Mouse (Mus musculus): ENCODE results near the gene S100a1. TPM values are rescaled to one million over a fixed set of nuclear protein-coding genes. Genes with fewer than 3 reads are reported as not detected.
A peak's percentile ranks its signal among the peaks of the same experiment; 100 is the strongest.

The S100a1 gene
- 4.6 and 7.3 TPM in 2 replicates for polyA plus RNA-seq (2014; fragmentation: Nextera tagmentation; extraction: Ambion mirVana)

DNA sequence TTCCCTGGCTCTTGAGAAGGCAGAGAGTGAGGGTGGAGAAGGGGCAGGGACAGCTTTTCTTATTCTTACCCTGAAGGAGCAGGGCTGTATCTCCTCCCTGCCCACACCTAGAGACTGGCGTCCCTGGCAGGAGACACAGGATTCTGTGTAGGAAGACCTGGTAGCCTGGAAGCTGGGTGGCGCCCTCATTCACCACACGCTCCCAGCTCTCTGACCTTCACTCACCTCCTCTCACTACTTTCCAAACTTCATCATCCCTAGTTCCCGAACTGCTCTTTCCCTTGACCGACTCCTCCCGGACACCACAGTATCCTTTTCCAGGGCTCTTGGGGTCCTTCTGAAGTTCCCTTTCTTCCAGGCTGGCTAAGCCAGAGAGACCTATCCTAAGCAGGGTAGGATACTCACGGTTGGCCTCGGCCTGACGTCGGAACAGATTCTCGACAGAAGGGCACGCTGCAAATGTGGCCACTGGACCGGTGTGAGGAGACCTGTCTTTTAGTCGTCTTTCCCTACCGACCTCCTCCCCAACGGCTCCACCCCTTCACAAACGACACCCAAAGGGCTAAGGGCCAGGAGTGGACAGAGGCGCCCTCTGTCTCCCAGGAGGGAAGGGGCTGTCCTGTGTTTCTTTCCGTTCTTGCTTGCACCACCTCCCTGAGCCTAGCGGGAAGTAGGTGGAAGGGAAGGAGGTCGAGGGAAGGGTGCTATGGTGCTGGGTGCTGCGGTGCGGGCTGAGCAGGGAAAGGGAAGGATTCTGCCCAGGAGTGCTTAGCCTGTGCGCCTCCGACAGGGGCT is at the start of gene S100a1, which contains the start of gene S100a13:
Gene S100a1 (minus strand): TSS at position 597 of the 795 bp plus-strand sequence.
Gene S100a13 (plus strand): TSS at position 640 of the 795 bp plus-strand sequence.
- H3K4me1 ChIP-seq (ENCODE audit: control insufficient read depth, insufficient read depth, low read length): peaks cover 12% of the 10 kb centered on the region
- H3K4me3 ChIP-seq (ENCODE audit: low read depth, low read length): peak within 1 kb of the TSS; percentile 26
- peak within 1 kb of the TSS; percentile 43 for H3K9ac ChIP-seq (ENCODE audit: low read length)
- DNase-seq (ENCODE audit: low spot score) (peak; percentile 32), ATAC-seq (ENCODE audit: insufficient number of reproducible peaks, low FRiP score, low TSS enrichment, low read depth) (no peak)
- H3K27me3 ChIP-seq (ENCODE audit: control insufficient read depth, insufficient read depth, low read length): peaks cover 5% of the 10 kb centered on the region; the same call in 1 of the 2 replicates
- H3K27ac ChIP-seq (replicated peaks; ENCODE audit: low read depth, low read length): no peak within 1 kb of the TSS
- no peaks in the 10 kb centered on the region for H3K9me3 ChIP-seq (ENCODE audit: control insufficient read depth, low read length)
- WGBS: 3% methylated on average over 25 of the region's 25 CpGs
- no peaks in the 10 kb centered on the region for H3K36me3 ChIP-seq (ENCODE audit: control insufficient read depth, insufficient read depth, low read length)
- peak within 1 kb of the TSS; percentile 78 for H3K4me2 ChIP-seq (ENCODE audit: low read depth, severe bottlenecking)

DNA sequence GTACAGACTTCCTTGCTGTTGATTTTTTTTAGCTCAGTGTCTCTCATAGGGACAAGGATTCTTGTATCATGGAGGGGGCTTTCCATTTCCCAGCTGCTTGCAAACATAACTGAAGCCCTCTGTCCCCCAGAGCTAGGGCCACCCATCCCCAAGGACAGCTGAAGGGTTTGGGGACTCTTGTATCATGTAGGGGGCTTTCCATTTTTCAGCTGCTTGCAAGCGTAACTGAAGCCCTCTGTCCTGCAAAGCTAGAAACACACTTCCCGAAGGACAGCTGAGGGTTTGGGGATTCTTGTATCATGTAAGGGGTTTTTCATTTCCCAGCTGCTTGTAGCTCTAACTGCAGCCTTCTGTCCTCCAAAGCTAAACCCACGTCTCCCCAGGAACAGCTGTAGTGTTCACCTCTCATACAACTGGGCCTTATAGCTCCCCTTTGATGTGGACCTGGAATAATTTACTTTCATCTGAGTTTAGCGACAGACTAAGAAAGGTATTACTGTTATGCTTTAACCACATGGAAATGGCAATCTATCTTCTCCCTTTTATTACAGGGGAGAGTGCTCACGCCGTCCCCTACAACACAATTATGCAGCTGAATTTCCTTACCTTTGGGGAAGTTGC is 45.9 kb upstream of the S100a1 start, which contains the start of gene S100a3:
Gene S100a3 (plus strand): TSS at position 571 of the 621 bp plus-strand sequence.
- H3K9ac ChIP-seq (ENCODE audit: low read length): no peak within 1 kb of the TSS
- no peaks in the 10 kb centered on the region for H3K4me1 ChIP-seq (ENCODE audit: control insufficient read depth, insufficient read depth, low read length)
- ATAC-seq (ENCODE audit: insufficient number of reproducible peaks, low FRiP score, low TSS enrichment, low read depth): no peak
- no peaks in the 10 kb centered on the region for H3K36me3 ChIP-seq (ENCODE audit: control insufficient read depth, insufficient read depth, low read length)
- no peak within 1 kb of the TSS for H3K27ac ChIP-seq (replicated peaks; ENCODE audit: low read depth, low read length)
- 64% methylated on average over 6 of the region's 6 CpGs for WGBS
- H3K4me2 ChIP-seq (ENCODE audit: low read depth, severe bottlenecking): no peak within 1 kb of the TSS
- H3K9me3 ChIP-seq (ENCODE audit: control insufficient read depth, low read length): no peaks in the 10 kb centered on the region
- no peaks in the 10 kb centered on the region for H3K27me3 ChIP-seq (ENCODE audit: control insufficient read depth, insufficient read depth, low read length)
- no peak within 1 kb of the TSS for H3K4me3 ChIP-seq (ENCODE audit: low read depth, low read length)
- no peak for DNase-seq (ENCODE audit: low spot score)

DNA sequence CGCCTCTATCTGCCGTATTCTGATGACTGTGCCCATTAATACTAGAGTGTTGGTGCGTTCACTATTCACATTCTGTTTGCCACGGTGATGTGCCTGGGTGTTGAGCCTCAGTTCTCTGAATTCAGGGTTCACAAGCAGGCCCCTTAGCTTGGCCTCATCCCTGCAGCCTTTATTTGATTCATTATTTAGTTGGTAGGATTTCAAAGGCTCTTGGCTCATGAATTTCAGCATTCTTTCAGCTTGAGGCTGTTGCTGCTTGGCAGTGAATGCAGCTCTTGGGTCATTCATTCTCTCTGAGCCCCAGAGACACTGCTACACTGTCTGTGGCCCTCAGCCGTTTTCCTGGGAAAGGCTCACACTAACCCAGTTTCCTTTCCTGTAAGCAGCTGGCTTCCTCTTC is 41.8 kb upstream of the S100a1 start:
- 76% methylated on average over 5 of the region's 5 CpGs for WGBS
- no peak for DNase-seq (ENCODE audit: low spot score)
- Histone ChIP-seq H3K4me3 (ENCODE audit: low read depth, low read length) (no peak overlapping the region), H3K4me1 (ENCODE audit: control insufficient read depth, insufficient read depth, low read length) (no peaks in the 10 kb centered on the region), H3K9me3 (ENCODE audit: control insufficient read depth, low read length) (no peaks in the 10 kb centered on the region), H3K27me3 (ENCODE audit: control insufficient read depth, insufficient read depth, low read length) (no peaks in the 10 kb centered on the region), H3K9ac (ENCODE audit: low read length) (no peak overlapping the region), H3K4me2 (ENCODE audit: low read depth, severe bottlenecking) (no peak overlapping the region), H3K36me3 (ENCODE audit: control insufficient read depth, insufficient read depth, low read length) (no peaks in the 10 kb centered on the region), H3K27ac (replicated peaks; ENCODE audit: low read depth, low read length) (no peak overlapping the region)
- ATAC-seq (ENCODE audit: insufficient number of reproducible peaks, low FRiP score, low TSS enrichment, low read depth): no peak

DNA sequence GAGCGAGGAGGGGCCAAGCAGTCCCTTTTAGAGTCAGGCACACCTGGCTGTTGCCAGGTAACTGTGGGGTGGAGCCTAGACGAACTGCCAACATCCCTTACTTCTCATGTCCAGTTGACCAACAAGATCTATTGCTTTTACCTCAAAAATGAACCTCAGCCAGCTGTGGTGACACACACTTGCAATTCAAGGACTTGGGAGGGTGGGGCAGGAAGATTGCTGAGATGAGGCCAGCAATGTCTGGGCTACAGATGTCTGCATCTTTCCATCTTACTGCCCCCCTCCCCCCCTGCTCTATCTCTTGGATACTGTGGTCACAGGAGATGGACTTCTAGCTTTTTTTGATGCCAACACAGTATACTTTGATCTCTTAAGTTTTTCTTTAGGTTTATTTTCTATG is 38.0 kb upstream of the S100a1 start:
- Histone ChIP-seq H3K9ac (ENCODE audit: low read length) (no peak overlapping the region), H3K36me3 (ENCODE audit: control insufficient read depth, insufficient read depth, low read length) (no peaks in the 10 kb centered on the region), H3K27me3 (ENCODE audit: control insufficient read depth, insufficient read depth, low read length) (no peaks in the 10 kb centered on the region), H3K4me2 (ENCODE audit: low read depth, severe bottlenecking) (no peak overlapping the region), H3K4me1 (ENCODE audit: control insufficient read depth, insufficient read depth, low read length) (peaks cover 3% of the 10 kb centered on the region; the same call in 1 of the 2 replicates), H3K4me3 (ENCODE audit: low read depth, low read length) (no peak overlapping the region), H3K27ac (replicated peaks; ENCODE audit: low read depth, low read length) (no peak overlapping the region), H3K9me3 (ENCODE audit: control insufficient read depth, low read length) (no peaks in the 10 kb centered on the region)
- ATAC-seq (ENCODE audit: insufficient number of reproducible peaks, low FRiP score, low TSS enrichment, low read depth) (no peak), DNase-seq (ENCODE audit: low spot score) (no peak)
- WGBS: 70% methylated on average over 2 of the region's 2 CpGs

DNA sequence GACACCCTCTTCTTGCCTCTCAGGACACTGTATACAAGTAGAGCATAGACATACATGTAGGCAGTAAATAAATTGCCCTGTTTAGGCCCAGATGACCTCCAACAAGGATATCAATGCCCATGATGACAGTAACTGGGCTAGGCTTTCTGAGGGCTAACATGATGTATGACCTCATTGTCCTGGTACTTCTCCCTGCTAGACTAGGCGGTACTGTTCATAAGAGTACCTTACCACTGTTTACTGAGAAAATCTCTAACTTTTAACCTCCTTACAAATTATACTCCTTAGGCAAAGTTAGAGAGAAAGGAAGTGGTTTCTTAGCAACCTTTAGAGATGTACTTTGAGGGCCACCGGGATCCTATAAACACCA is 36.2 kb upstream of the S100a1 start:
- Histone ChIP-seq H3K9ac (ENCODE audit: low read length) (no peak overlapping the region), H3K27me3 (ENCODE audit: control insufficient read depth, insufficient read depth, low read length) (no peaks in the 10 kb centered on the region), H3K4me2 (ENCODE audit: low read depth, severe bottlenecking) (no peak overlapping the region), H3K4me3 (ENCODE audit: low read depth, low read length) (no peak overlapping the region), H3K9me3 (ENCODE audit: control insufficient read depth, low read length) (no peaks in the 10 kb centered on the region), H3K36me3 (ENCODE audit: control insufficient read depth, insufficient read depth, low read length) (no peaks in the 10 kb centered on the region), H3K4me1 (ENCODE audit: control insufficient read depth, insufficient read depth, low read length) (peaks cover 3% of the 10 kb centered on the region; the same call in 1 of the 2 replicates), H3K27ac (replicated peaks; ENCODE audit: low read depth, low read length) (no peak overlapping the region)
- ATAC-seq (ENCODE audit: insufficient number of reproducible peaks, low FRiP score, low TSS enrichment, low read depth): no peak
- 91% methylated on average over 2 of the region's 2 CpGs for WGBS
- DNase-seq (ENCODE audit: low spot score): no peak

DNA sequence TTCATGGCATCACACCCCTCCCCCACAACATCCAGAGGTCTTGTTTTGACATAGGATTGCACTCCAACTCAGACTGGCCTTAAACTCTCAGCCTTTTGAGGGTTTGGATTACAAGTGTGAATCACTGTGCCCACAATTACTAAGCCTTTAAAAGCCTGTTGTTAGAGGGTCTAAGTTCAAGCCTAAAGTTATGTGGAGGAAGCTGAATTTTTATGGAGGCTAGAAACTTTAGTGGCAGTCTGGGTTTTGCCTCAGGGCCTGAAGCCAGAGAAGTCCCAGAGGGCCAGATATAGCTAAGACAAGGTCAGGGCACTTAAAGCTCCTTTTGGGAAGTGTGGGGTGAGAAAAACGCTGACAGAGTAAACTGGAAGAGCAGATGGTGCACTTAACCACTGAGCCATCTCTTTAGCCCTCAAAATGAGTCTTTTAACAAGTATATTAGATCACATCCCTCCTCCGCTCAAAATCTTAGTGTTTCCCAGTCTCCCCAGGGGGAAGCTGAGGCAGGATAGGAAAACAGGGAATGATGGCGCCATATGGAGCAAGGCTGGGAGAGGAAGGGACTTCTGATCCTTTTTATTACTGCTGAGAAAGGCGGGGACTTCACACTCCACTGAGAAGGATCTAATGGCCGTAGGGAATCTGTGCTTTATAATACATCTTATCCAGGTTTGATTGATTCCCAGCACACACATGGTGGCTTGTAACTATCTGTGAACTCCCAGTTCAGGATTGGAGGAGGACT is 35.7 kb upstream of the S100a1 start:
- no peaks in the 10 kb centered on the region for H3K36me3 ChIP-seq (ENCODE audit: control insufficient read depth, insufficient read depth, low read length)
- ATAC-seq (ENCODE audit: insufficient number of reproducible peaks, low FRiP score, low TSS enrichment, low read depth): peak; percentile 65; the same call in 1 of the 2 replicates
- H3K9ac ChIP-seq (ENCODE audit: low read length): no peak overlapping the region
- no peak for DNase-seq (ENCODE audit: low spot score)
- H3K27me3 ChIP-seq (ENCODE audit: control insufficient read depth, insufficient read depth, low read length): no peaks in the 10 kb centered on the region
- H3K27ac ChIP-seq (replicated peaks; ENCODE audit: low read depth, low read length): no peak overlapping the region
- no peak overlapping the region for H3K4me3 ChIP-seq (ENCODE audit: low read depth, low read length)
- H3K9me3 ChIP-seq (ENCODE audit: control insufficient read depth, low read length): no peaks in the 10 kb centered on the region
- H3K4me1 ChIP-seq (ENCODE audit: control insufficient read depth, insufficient read depth, low read length): peaks cover 3% of the 10 kb centered on the region; the same call in 1 of the 2 replicates
- no peak overlapping the region for H3K4me2 ChIP-seq (ENCODE audit: low read depth, severe bottlenecking)
- WGBS: 20% methylated on average over 5 of the region's 5 CpGs

DNA sequence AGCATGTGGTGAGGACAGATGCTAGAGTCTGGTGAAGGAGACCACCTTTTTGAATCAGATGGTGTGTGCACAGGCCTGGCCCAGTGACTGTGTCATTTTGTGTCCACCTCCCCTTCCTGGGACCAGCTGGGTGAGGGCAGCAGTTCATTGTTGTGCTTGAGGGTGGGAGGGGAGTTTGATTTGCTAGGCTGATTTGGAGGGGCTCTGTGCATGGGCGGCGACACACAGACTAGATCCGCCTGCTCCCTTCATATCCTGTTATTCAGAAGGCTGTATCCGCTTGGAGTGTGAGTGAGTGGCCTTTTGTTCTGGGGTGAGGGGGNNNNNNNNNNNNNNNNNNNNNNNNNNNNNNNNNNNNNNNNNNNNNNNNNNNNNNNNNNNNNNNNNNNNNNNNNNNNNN is 26.7 kb upstream of the S100a1 start:
- H3K9me3 ChIP-seq (ENCODE audit: control insufficient read depth, low read length): no peaks in the 10 kb centered on the region
- no peaks in the 10 kb centered on the region for H3K36me3 ChIP-seq (ENCODE audit: control insufficient read depth, insufficient read depth, low read length)
- no peak overlapping the region for H3K27ac ChIP-seq (replicated peaks; ENCODE audit: low read depth, low read length)
- H3K27me3 ChIP-seq (ENCODE audit: control insufficient read depth, insufficient read depth, low read length): no peaks in the 10 kb centered on the region
- ATAC-seq (ENCODE audit: insufficient number of reproducible peaks, low FRiP score, low TSS enrichment, low read depth) (peak; percentile 5; the same call in 1 of the 2 replicates), DNase-seq (ENCODE audit: low spot score) (no peak)
- no peaks in the 10 kb centered on the region for H3K4me1 ChIP-seq (ENCODE audit: control insufficient read depth, insufficient read depth, low read length)
- no peak overlapping the region for H3K4me2 ChIP-seq (ENCODE audit: low read depth, severe bottlenecking)
- 78% methylated on average over 4 of the region's 4 CpGs for WGBS
- no peak overlapping the region for H3K4me3 ChIP-seq (ENCODE audit: low read depth, low read length)
- H3K9ac ChIP-seq (ENCODE audit: low read length): no peak overlapping the region

DNA sequence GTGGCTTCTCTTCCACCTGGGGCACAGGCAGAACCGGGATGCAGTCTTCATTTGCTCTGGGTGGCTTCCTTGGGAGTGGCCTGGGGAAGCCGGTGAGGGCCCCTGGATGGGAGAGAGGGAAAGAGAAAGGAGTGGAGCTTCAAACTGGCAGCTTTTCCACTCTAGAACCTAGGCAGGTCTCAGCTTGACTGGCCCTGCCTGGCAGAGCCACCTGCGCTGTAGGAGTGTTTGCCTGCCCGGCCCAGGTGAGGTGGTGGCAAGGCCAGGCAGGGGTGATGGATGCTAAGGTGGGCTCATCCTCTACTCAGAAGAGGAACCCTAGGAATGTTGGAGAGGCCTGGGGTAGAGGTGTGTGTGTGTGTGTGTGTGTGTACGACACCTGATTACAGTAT is 23.7 kb upstream of the S100a1 start:
- WGBS: 65% methylated on average over 5 of the region's 5 CpGs
- H3K27ac ChIP-seq (replicated peaks; ENCODE audit: low read depth, low read length): no peak overlapping the region
- no peak overlapping the region for H3K4me3 ChIP-seq (ENCODE audit: low read depth, low read length)
- DNase-seq (ENCODE audit: low spot score): no peak
- no peak overlapping the region for H3K4me2 ChIP-seq (ENCODE audit: low read depth, severe bottlenecking)
- no peak overlapping the region for H3K9ac ChIP-seq (ENCODE audit: low read length)
- no peaks in the 10 kb centered on the region for H3K27me3 ChIP-seq (ENCODE audit: control insufficient read depth, insufficient read depth, low read length)
- no peaks in the 10 kb centered on the region for H3K9me3 ChIP-seq (ENCODE audit: control insufficient read depth, low read length)
- H3K4me1 ChIP-seq (ENCODE audit: control insufficient read depth, insufficient read depth, low read length): no peaks in the 10 kb centered on the region
- ATAC-seq (ENCODE audit: insufficient number of reproducible peaks, low FRiP score, low TSS enrichment, low read depth): no peak
- no peaks in the 10 kb centered on the region for H3K36me3 ChIP-seq (ENCODE audit: control insufficient read depth, insufficient read depth, low read length)
